Comparison of ENCODE assay signal across 9 mouse cellular contexts in genomic region chr14:56203975-56204374, GRCm38 (mm10). TPM values are rescaled to one million over a fixed set of nuclear protein-coding genes. Genes with fewer than 3 reads are reported as not detected.
DNase-seq lines count a peak whose midpoint lies in the region; ATAC-seq lines count a peak whose summit lies in the region.
"Had no signal": no experiment of that assay in that cellular context is flagged by ENCODE, and none has a peak within 500 bp of the region (broad histone marks: within the 10 kb centered on the region; RNA-seq: fewer than 3 reads in every experiment).

No protein-coding gene starts in this region.

- H3K4me1 ChIP-seq in liver, embryonic 11.5 days (replicated peaks; ENCODE audit: control insufficient read depth, insufficient read depth, low read length), result no peaks in the 10 kb centered on the region
- H3K4me1 ChIP-seq: limb, embryonic 12.5 days had no signal

- H3K27me3 ChIP-seq in liver, embryonic 11.5 days (replicated peaks; ENCODE audit: control insufficient read depth, insufficient read depth, low read length), result no peaks in the 10 kb centered on the region
- H3K27me3 ChIP-seq: limb, embryonic 12.5 days had no signal

- no peak overlapping the region for H3K9ac ChIP-seq in liver, embryonic 11.5 days (ENCODE audit: low read depth, low read length)
- H3K9ac ChIP-seq: limb, embryonic 12.5 days had no signal

- WGBS in liver, embryonic 11.5 days, result 13% methylated on average over 2 of the region's 2 CpGs

- H3K9me3 ChIP-seq in liver, embryonic 11.5 days (ENCODE audit: control insufficient read depth, low read length), result no peaks in the 10 kb centered on the region
- H3K9me3 ChIP-seq: limb, embryonic 12.5 days had no signal

- no peak overlapping the region for H3K4me2 ChIP-seq in liver, embryonic 11.5 days
- H3K4me2 ChIP-seq: limb, embryonic 12.5 days had no signal

- no peaks in the 10 kb centered on the region for H3K36me3 ChIP-seq in liver, embryonic 11.5 days (ENCODE audit: control insufficient read depth, insufficient read depth, low read length)
- H3K36me3 ChIP-seq: limb, embryonic 12.5 days had no signal

- no peak overlapping the region for H3K27ac ChIP-seq in liver, embryonic 11.5 days (ENCODE audit: low read depth, low read length)
- H3K27ac ChIP-seq: limb, embryonic 12.5 days had no signal

- H3K4me3 ChIP-seq in liver, embryonic 11.5 days (ENCODE audit: low read depth, low read length), result no peak overlapping the region
- H3K4me3 ChIP-seq: limb, embryonic 12.5 days had no signal

- ATAC-seq in liver, embryonic 11.5 days (replicated peaks; ENCODE audit: low FRiP score), result no peak

- DNase-seq in ovary, postnatal 10 days (ENCODE audit: low spot score), result peak; percentile 31
- no peak for DNase-seq in ovary, adult 18-20 months (ENCODE audit: low spot score)
- DNase-seq in adrenal gland, postnatal 25 days, result peak; percentile 71
- DNase-seq in embryo, embryonic 9.5 days (ENCODE audit: extremely low spot score), result peak; percentile 64
- peak; percentile 75 for DNase-seq in kidney, adult 9 months
- peak; percentile 41 for DNase-seq in liver, embryonic 11.5 days (ENCODE audit: low spot score)
- peak; percentile 76 to 80 for DNase-seq in right cerebral cortex, adult 2 months (ENCODE audit: low spot score in 2 of 2)
- peak; percentile 55 to 61 for DNase-seq in urinary bladder, postnatal 36 days (ENCODE audit: low spot score in 2 of 2)

RNA-seq across cellular contexts. Expression of gene Gzmf, which starts 7.2 kb away (rescaled TPM):
- total RNA-seq in adrenal gland, postnatal 25 days (2021), result not detected in 2 replicates
- not detected in 2 replicates for polyA plus RNA-seq in liver, embryonic 11.5 days (2014; fragmentation: Nextera tagmentation; extraction: Ambion mirVana)
- polyA plus RNA-seq: limb, embryonic 12.5 days had no signal

RNA-seq across cellular contexts. Expression of gene Gzmn, which starts 29.6 kb away (rescaled TPM):
- not detected in 2 replicates for total RNA-seq in adrenal gland, postnatal 25 days (2021)
- polyA plus RNA-seq in liver, embryonic 11.5 days (2014; fragmentation: Nextera tagmentation; extraction: Ambion mirVana), result not detected in 2 replicates
- polyA plus RNA-seq: limb, embryonic 12.5 days had no signal

RNA-seq across cellular contexts. Expression of gene Gzmc, which starts 30.5 kb away (rescaled TPM):
- total RNA-seq in adrenal gland, postnatal 25 days (2021), result not detected in 2 replicates
- not detected in 2 replicates for polyA plus RNA-seq in liver, embryonic 11.5 days (2014; fragmentation: Nextera tagmentation; extraction: Ambion mirVana)
- polyA plus RNA-seq: limb, embryonic 12.5 days had no signal

RNA-seq across cellular contexts. Expression of gene Gzmg, which starts 44.6 kb away (rescaled TPM):
- not detected in 2 replicates for total RNA-seq in adrenal gland, postnatal 25 days (2021)
- not detected in 2 replicates for polyA plus RNA-seq in liver, embryonic 11.5 days (2014; fragmentation: Nextera tagmentation; extraction: Ambion mirVana)
- polyA plus RNA-seq: limb, embryonic 12.5 days had no signal

RNA-seq across cellular contexts. Expression of gene Gzmb, which starts 58.1 kb away (rescaled TPM):
- not detected in 2 replicates for total RNA-seq in adrenal gland, postnatal 25 days (2021)
- 0.15 and 0.17 TPM in 2 replicates for polyA plus RNA-seq in liver, embryonic 11.5 days (2014; fragmentation: Nextera tagmentation; extraction: Ambion mirVana)
